Mouse (Mus musculus) embryonic fibroblast, embryonic 13.5 days (primary cell): ENCODE measurements at regions not wholly inside any gene's neighbourhood (a gene's known extent, or its start where the extent isn't known, plus 50 kb on each side); places are given as distances from the start of the nearest gene placed in this dataset.

Experiments used
- CTCF ChIP-seq: IDR thresholded peaks from 2 replicates; pipeline ENCODE4 v1.5.1; 2011; ENCODE audit warnings: mild to moderate bottlenecking, control low read depth, low read length, moderate library complexity, borderline replicate concordance; ENCODE audit not compliant: insufficient read depth
- POLR2A ChIP-seq: IDR thresholded peaks from 2 replicates; pipeline ENCODE4 v1.6.1; 2011; ENCODE audit warnings: low read depth, mild to moderate bottlenecking, control low read depth, low read length, moderate library complexity

DNA sequence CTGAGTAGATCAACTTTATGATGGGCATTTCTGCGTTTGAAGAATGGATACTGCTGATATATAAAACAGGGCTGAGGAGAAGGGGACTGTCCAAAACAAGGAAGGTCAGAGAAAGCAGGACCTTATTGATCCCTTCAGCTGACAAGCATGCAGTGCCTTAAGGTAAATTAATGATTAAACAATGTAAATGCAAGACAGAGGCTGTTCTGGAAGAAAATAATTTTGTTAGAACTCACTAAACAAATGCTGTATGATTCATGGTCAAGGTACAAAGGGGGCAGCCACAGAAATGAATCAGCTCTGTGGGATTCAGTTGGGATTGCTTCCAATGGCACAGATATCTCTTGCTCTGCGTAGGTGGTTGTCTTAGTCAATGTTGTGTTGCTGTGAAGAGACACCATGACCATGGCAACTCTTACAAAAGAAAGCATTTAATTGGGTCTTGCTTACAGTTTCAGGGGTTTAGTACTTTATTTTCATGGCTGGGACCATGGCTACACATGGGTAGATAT lies 243.1 kb upstream of the Pum3 start:
- TF ChIP-seq CTCF: no peak
- no peak for TF ChIP-seq POLR2A
